ENCODE assay signal across 8 mouse cellular contexts in the genomic region with DNA sequence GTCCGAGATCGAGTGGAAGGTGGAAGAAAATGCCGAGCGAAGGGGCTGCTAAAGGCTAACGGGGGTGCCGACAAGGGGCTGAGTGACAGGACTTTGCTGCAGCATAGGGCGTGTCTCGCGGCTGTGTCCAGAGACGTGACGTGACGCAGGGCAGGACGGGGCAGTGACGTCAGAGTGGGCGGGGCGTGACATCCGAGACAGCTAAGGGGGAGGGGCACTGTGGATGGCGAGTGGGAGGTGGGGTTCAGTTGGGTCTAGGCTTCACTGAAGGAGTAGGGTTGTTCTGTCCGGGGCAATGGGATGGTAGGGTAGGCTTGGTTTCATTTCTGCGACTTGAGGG. TPM values are rescaled to one million over a fixed set of nuclear protein-coding genes. Genes with fewer than 3 reads are reported as not detected.
DNase-seq lines count a peak whose midpoint lies in the region; ATAC-seq and TF ChIP-seq lines count a peak whose summit lies in the region.

No protein-coding gene starts in this region.

- peaks cover 7 to 30% of the 10 kb centered on the region in 2 experiments; a peak in 3 of 4 replicates for H3K4me1 ChIP-seq in CH12.LX (ENCODE audit: control insufficient read depth in 1 of 2, insufficient read depth in 2 of 2)
- peaks cover 28% of the 10 kb centered on the region for H3K4me1 ChIP-seq in forebrain, embryonic 12.5 days
- H3K4me1 ChIP-seq in liver, postnatal 0 days (ENCODE audit: insufficient read depth) = peaks cover 14% of the 10 kb centered on the region; the same call in 1 of the 2 replicates
- H3K4me1 ChIP-seq in neural tube, embryonic 14.5 days (ENCODE audit: control insufficient read depth, insufficient read depth, low read length) = peaks cover 16% of the 10 kb centered on the region

- H3K9me3 ChIP-seq in CH12.LX (replicated peaks; ENCODE audit: low read length) = no peaks in the 10 kb centered on the region
- H3K9me3 ChIP-seq in forebrain, embryonic 12.5 days = no peaks in the 10 kb centered on the region
- no peaks in the 10 kb centered on the region for H3K9me3 ChIP-seq in liver, postnatal 0 days (ENCODE audit: low read length)
- no peaks in the 10 kb centered on the region for H3K9me3 ChIP-seq in neural tube, embryonic 14.5 days (ENCODE audit: control insufficient read depth, low read length)

- peaks cover 33% of the 10 kb centered on the region for H3K79me2 ChIP-seq in CH12.LX (replicated peaks; ENCODE audit: control insufficient read depth, extremely low read depth, insufficient read depth, poor library complexity, severe bottlenecking)

- ATAC-seq in forebrain, embryonic 12.5 days (ENCODE audit: low FRiP score) = peak; percentile 81
- peak; percentile 73 for ATAC-seq in liver, postnatal 0 days
- peak; percentile 79 for ATAC-seq in neural tube, embryonic 14.5 days (ENCODE audit: low read depth)

- TF ChIP-seq CTCF in CH12.LX (conservative IDR thresholded peaks at IDR 0.05 in 1 of 2, IDR thresholded peaks at IDR 0.05 in 1 of 2; ENCODE audit: low read depth in 2 of 2, low read length in 2 of 2) = no peak
- TF ChIP-seq CTCF in liver, postnatal 0 days (IDR thresholded peaks at IDR 0.05; ENCODE audit: low read depth) = no peak

- TF ChIP-seq EP300 in CH12.LX (IDR thresholded peaks at IDR 0.05; ENCODE audit: low read length) = no peak
- no peak for TF ChIP-seq EP300 in liver, postnatal 0 days (IDR thresholded peaks at IDR 0.05; ENCODE audit: low read depth)

- in situ Hi-C loops in CH12.LX (cut with MboI; ENCODE audit: low pct_ligation_motif_present, low pct_unique_long_range_greater_than_20kb, low sequenced_read_pairs) = no loop called here

- peak overlapping the region; percentile 83 for H3K27ac ChIP-seq in CH12.LX (ENCODE audit: insufficient read depth, low read depth)
- H3K27ac ChIP-seq in forebrain, embryonic 12.5 days = peak overlapping the region; percentile 96
- H3K27ac ChIP-seq in liver, postnatal 0 days (ENCODE audit: low read depth) = peak overlapping the region; percentile 98
- H3K27ac ChIP-seq in neural tube, embryonic 14.5 days (ENCODE audit: low read depth, low read length) = peak overlapping the region; percentile 97

- dilution Hi-C loops in CH12.LX (cut with MboI; ENCODE audit: extremely low pct_ligation_motif_present, extremely low pct_unique_long_range_greater_than_20kb, low sequenced_read_pairs) = no loop called here

- peak overlapping the region; percentile 97 for H3K9ac ChIP-seq in CH12.LX (ENCODE audit: insufficient read depth, low read depth)
- peak overlapping the region; percentile 78 for H3K9ac ChIP-seq in forebrain, embryonic 12.5 days
- H3K9ac ChIP-seq in liver, postnatal 0 days (replicated peaks) = peak overlapping the region; percentile 87
- H3K9ac ChIP-seq in neural tube, embryonic 14.5 days (replicated peaks; ENCODE audit: low read depth, low read length) = peak overlapping the region; percentile 82

- intact Hi-C loops in heart, postnatal 10 days (cut with DNase I) = loop anchor here (2.0 kb wide), 1 partner anchor 69 kb away; no protein-coding TSS in a partner anchor

- peak overlapping the region; percentile 72 for H3K4me2 ChIP-seq in CH12.LX (ENCODE audit: insufficient read depth, low read depth, poor library complexity, severe bottlenecking)
- peak overlapping the region; percentile 83 for H3K4me2 ChIP-seq in forebrain, embryonic 12.5 days
- peak overlapping the region; percentile 84 for H3K4me2 ChIP-seq in liver, postnatal 0 days (ENCODE audit: low read depth, low read length)
- peak overlapping the region; percentile 71 for H3K4me2 ChIP-seq in neural tube, embryonic 14.5 days (ENCODE audit: low read depth, low read length)

- TF ChIP-seq RAD21 in CH12.LX (IDR thresholded peaks at IDR 0.05; ENCODE audit: low read depth, low read length) = no peak

- peaks cover 16 to 29% of the 10 kb centered on the region in 2 experiments for H3K36me3 ChIP-seq in CH12.LX (replicated peaks in 1 of 2; ENCODE audit: control insufficient read depth in 1 of 2, insufficient read depth in 1 of 2, low read length in 1 of 2)
- H3K36me3 ChIP-seq in forebrain, embryonic 12.5 days (replicated peaks) = peaks cover 11% of the 10 kb centered on the region
- no peaks in the 10 kb centered on the region; the same call in 1 of the 2 replicates for H3K36me3 ChIP-seq in liver, postnatal 0 days (replicated peaks; ENCODE audit: insufficient read depth, low read length)
- 0 out of 2 replicates have a peak, but pooled peaks cover 10% of the 10 kb centered on the region for H3K36me3 ChIP-seq in neural tube, embryonic 14.5 days (ENCODE audit: control insufficient read depth, insufficient read depth, low read length)

- peak overlapping the region; percentile 86 to 95 (median 94) for H3K4me3 ChIP-seq in CH12.LX (replicated peaks in 1 of 3; ENCODE audit: low read depth in 2 of 3, low read length in 2 of 3, poor library complexity in 1 of 3)
- H3K4me3 ChIP-seq in forebrain, embryonic 12.5 days (replicated peaks) = peak overlapping the region; percentile 76
- peak overlapping the region; percentile 81 for H3K4me3 ChIP-seq in liver, postnatal 0 days (ENCODE audit: low read depth, low read length)
- H3K4me3 ChIP-seq in neural tube, embryonic 14.5 days (ENCODE audit: low read depth, low read length) = peak overlapping the region; percentile 88

- no peak for TF ChIP-seq POLR2A in CH12.LX (IDR thresholded peaks at IDR 0.05; ENCODE audit: low read depth, low read length)

- WGBS in forebrain, embryonic 12.5 days = 1% methylated on average over 20 of the region's 20 CpGs
- under 1% methylated on average over 20 of the region's 20 CpGs for WGBS in large intestine, adult 2 months
- WGBS in liver, postnatal 0 days (ENCODE audit: insufficient replicate concordance) = under 1% methylated on average over 20 of the region's 20 CpGs
- 2% methylated on average over 20 of the region's 20 CpGs for WGBS in neural tube, embryonic 14.5 days

- DNase-seq in CH12.LX (ENCODE audit: extremely low read depth) = peak; percentile 91
- DNase-seq in c-Kit-positive CD71-positive TER-119-negative erythroid progenitor cells, embryonic 14.5 days (ENCODE audit: low read depth) = peak; percentile 87
- DNase-seq in heart, postnatal 10 days = peak; percentile 95 to 97
- peak; percentile 57 for DNase-seq in large intestine, adult 2 months (ENCODE audit: low read depth, low spot score)
- DNase-seq in liver, postnatal 0 days = peak; percentile 95
- peak; percentile 99 for DNase-seq in testis, postnatal 10 days (ENCODE audit: low spot score)

- no peaks in the 10 kb centered on the region for H3K27me3 ChIP-seq in CH12.LX (replicated peaks)
- H3K27me3 ChIP-seq in forebrain, embryonic 12.5 days = no peaks in the 10 kb centered on the region
- no peaks in the 10 kb centered on the region for H3K27me3 ChIP-seq in liver, postnatal 0 days (ENCODE audit: insufficient read depth, low read length)
- no peaks in the 10 kb centered on the region for H3K27me3 ChIP-seq in neural tube, embryonic 14.5 days (ENCODE audit: control insufficient read depth, insufficient read depth, low read length)

RNA-seq across cellular contexts. Expression of a gene that starts 0.7 kb away (rescaled TPM):
- total RNA-seq in CH12.LX (2012; rRNA removed) (142 and 168 TPM in 2 replicates), CH12.LX (2014; rRNA removed) (204 and 207 TPM in 2 replicates)
- polyA plus RNA-seq in CH12.LX (2012; ENCODE audit: insufficient read length, low read depth) = 393 and 396 TPM in 2 replicates
- 174 and 194 TPM in 2 replicates for polyA plus RNA-seq in forebrain, embryonic 12.5 days (2016; fragmentation: Nextera tagmentation; extraction: Ambion mirVana)
- total RNA-seq in heart, postnatal 10 days (2021) = 100 to 1,000 TPM; 161 to 167 TPM
- polyA plus RNA-seq in large intestine, adult 2 months (2012; rRNA removed) = 124 and 164 TPM in 2 replicates
- 54.1 and 54.9 TPM in 2 replicates for polyA plus RNA-seq in liver, postnatal 0 days (2015; fragmentation: Nextera tagmentation; extraction: Ambion mirVana)
- polyA plus RNA-seq in neural tube, embryonic 14.5 days (2014; fragmentation: Nextera tagmentation; extraction: Ambion mirVana) = 379 and 405 TPM in 2 replicates

RNA-seq across cellular contexts. Expression of a gene that starts 32.7 kb away (rescaled TPM):
- total RNA-seq in CH12.LX (2012; rRNA removed) (0.04 TPM in 1 of 2 replicates, not detected in the other), CH12.LX (2014; rRNA removed) (not detected in 2 replicates)
- 0.07 TPM in 1 of 2 replicates, not detected in the other for polyA plus RNA-seq in CH12.LX (2012; ENCODE audit: insufficient read length, low read depth)
- polyA plus RNA-seq in forebrain, embryonic 12.5 days (2016; fragmentation: Nextera tagmentation; extraction: Ambion mirVana) = 0.13 and 0.14 TPM in 2 replicates
- total RNA-seq in heart, postnatal 10 days (2021) = not detected
- not detected in 2 replicates for polyA plus RNA-seq in large intestine, adult 2 months (2012; rRNA removed)
- polyA plus RNA-seq in liver, postnatal 0 days (2015; fragmentation: Nextera tagmentation; extraction: Ambion mirVana) = not detected in 2 replicates
- 0.22 and 0.33 TPM in 2 replicates for polyA plus RNA-seq in neural tube, embryonic 14.5 days (2014; fragmentation: Nextera tagmentation; extraction: Ambion mirVana)

RNA-seq across cellular contexts. Expression of a gene that starts 37.0 kb away (rescaled TPM):
- 1.8 and 3.1 TPM in 2 replicates for total RNA-seq in CH12.LX (2012; rRNA removed)
- total RNA-seq in CH12.LX (2014; rRNA removed) = 1.3 and 2.2 TPM in 2 replicates
- polyA plus RNA-seq in CH12.LX (2012; ENCODE audit: insufficient read length, low read depth) = 1.8 and 2.6 TPM in 2 replicates
- 827 and 897 TPM in 2 replicates for polyA plus RNA-seq in forebrain, embryonic 12.5 days (2016; fragmentation: Nextera tagmentation; extraction: Ambion mirVana)
- under 1 TPM; 0.55 to 0.98 TPM for total RNA-seq in heart, postnatal 10 days (2021)
- polyA plus RNA-seq in large intestine, adult 2 months (2012; rRNA removed) = 9.3 and 10.6 TPM in 2 replicates
- polyA plus RNA-seq in liver, postnatal 0 days (2015; fragmentation: Nextera tagmentation; extraction: Ambion mirVana) = 0.20 and 0.24 TPM in 2 replicates
- 1,600 and 1,632 TPM in 2 replicates for polyA plus RNA-seq in neural tube, embryonic 14.5 days (2014; fragmentation: Nextera tagmentation; extraction: Ambion mirVana)

RNA-seq across cellular contexts. Expression of a gene that starts 41.7 kb away (rescaled TPM):
- 2.3 and 2.9 TPM in 2 replicates for total RNA-seq in CH12.LX (2012; rRNA removed)
- total RNA-seq in CH12.LX (2014; rRNA removed) = 0.96 and 1.1 TPM in 2 replicates
- polyA plus RNA-seq in CH12.LX (2012; ENCODE audit: insufficient read length, low read depth) = 2.3 and 2.6 TPM in 2 replicates
- 19.9 and 21.8 TPM in 2 replicates for polyA plus RNA-seq in forebrain, embryonic 12.5 days (2016; fragmentation: Nextera tagmentation; extraction: Ambion mirVana)
- under 1 TPM; 0.26 to 0.32 TPM for total RNA-seq in heart, postnatal 10 days (2021)
- polyA plus RNA-seq in large intestine, adult 2 months (2012; rRNA removed) = 27.4 and 32.5 TPM in 2 replicates
- 0.80 and 1.1 TPM in 2 replicates for polyA plus RNA-seq in liver, postnatal 0 days (2015; fragmentation: Nextera tagmentation; extraction: Ambion mirVana)
- polyA plus RNA-seq in neural tube, embryonic 14.5 days (2014; fragmentation: Nextera tagmentation; extraction: Ambion mirVana) = 34.9 and 36.9 TPM in 2 replicates

RNA-seq across cellular contexts. Expression of a gene that starts 49.1 kb away (rescaled TPM):
- total RNA-seq in CH12.LX (2012; rRNA removed) (19.9 and 20.9 TPM in 2 replicates), CH12.LX (2014; rRNA removed) (16.8 and 17.9 TPM in 2 replicates)
- polyA plus RNA-seq in CH12.LX (2012; ENCODE audit: insufficient read length, low read depth) = 22.4 and 23.3 TPM in 2 replicates
- 42.9 and 46.6 TPM in 2 replicates for polyA plus RNA-seq in forebrain, embryonic 12.5 days (2016; fragmentation: Nextera tagmentation; extraction: Ambion mirVana)
- 10 to 100 TPM; 57.2 to 65.2 TPM for total RNA-seq in heart, postnatal 10 days (2021)
- 13.5 and 17.5 TPM in 2 replicates for polyA plus RNA-seq in large intestine, adult 2 months (2012; rRNA removed)
- 10.1 and 11.6 TPM in 2 replicates for polyA plus RNA-seq in liver, postnatal 0 days (2015; fragmentation: Nextera tagmentation; extraction: Ambion mirVana)
- 47.4 and 52.8 TPM in 2 replicates for polyA plus RNA-seq in neural tube, embryonic 14.5 days (2014; fragmentation: Nextera tagmentation; extraction: Ambion mirVana)

Comparison
In these comparisons a context has a peak if more than half of its experiments do, and no peak if none do; other contexts are left out.
1. Peak in every context shown above with its lines: DNase-seq, ATAC-seq, H3K4me3 ChIP-seq and H3K27ac ChIP-seq.
2. RNA of a gene that starts 37.0 kb away (polyA plus RNA-seq): 1,600 to 1,632 TPM in neural tube, embryonic 14.5 days and 827 to 897 TPM in forebrain, embryonic 12.5 days; 9.3 to 10.6 TPM in large intestine, adult 2 months, 1.8 to 2.6 TPM in CH12.LX and 0.20 to 0.24 TPM in liver, postnatal 0 days; every median in the first group is over 10 times any median in the second.